Mouse (Mus musculus) kidney, adult 8-10 months (tissue): ENCODE results near the gene Esrra.

ENCODE experiments used
- DNase-seq, 2 experiments: peaks; one replicate each; pipeline ENCODE4 v3.0.0; 2022

The Esrra gene

GRCm38 (mm10) chr19:6940396-6941351 is 19.1 kb upstream of the Esrra start:
- no peak for DNase-seq

GRCm38 (mm10) chr19:6939106-6940002 is 17.7 kb upstream of the Esrra start:
- DNase-seq = no peak

DNA sequence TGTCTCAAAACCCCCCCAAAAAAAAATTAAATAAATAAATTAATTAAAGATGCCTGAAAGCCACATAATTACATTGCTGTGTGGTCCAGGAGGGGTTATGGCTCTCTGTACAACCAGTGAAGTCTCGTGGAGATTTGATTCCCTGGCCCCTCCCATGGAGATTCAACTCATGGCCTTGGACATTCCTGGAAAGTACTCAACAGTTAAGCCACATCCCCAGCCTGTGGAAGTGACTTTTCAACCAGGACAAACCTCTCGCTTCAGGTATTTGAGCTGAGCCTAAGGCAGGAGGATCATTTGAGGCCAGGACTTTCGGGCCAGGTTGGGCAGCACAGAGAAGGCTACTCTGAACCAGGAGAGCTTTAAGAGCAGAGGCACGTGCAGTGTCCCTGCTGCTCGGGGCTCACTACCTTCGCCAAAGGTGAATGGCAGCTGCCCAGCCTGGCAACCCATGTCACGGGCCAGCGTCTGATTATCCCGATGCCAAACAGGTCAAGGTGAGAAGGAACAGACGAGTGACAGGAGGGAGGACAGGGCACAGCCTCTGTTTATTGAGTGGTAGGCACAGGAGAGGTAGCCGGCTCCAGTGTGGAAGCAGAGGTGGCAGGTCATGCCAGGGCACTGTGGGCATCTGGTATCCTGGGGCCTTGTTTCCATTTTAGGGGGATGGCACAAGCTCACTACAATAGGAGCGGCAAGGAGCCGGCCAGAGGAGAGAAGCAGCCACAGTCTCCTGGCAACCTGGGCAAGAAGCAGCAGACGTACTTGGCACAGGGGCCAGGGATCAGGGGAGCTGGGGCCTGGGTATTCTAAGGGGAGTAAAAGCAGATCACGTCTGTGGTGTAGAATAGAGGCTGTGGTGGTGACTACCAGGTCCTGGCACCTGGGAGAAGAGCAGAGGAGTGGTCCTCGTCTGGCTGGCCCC is 16.2 kb upstream of the Esrra start:
- no peak for DNase-seq

GRCm38 (mm10) chr19:6936299-6936698 is 14.7 kb upstream of the Esrra start:
- DNase-seq = peak in 1 of 2 experiments; percentile 54

DNA sequence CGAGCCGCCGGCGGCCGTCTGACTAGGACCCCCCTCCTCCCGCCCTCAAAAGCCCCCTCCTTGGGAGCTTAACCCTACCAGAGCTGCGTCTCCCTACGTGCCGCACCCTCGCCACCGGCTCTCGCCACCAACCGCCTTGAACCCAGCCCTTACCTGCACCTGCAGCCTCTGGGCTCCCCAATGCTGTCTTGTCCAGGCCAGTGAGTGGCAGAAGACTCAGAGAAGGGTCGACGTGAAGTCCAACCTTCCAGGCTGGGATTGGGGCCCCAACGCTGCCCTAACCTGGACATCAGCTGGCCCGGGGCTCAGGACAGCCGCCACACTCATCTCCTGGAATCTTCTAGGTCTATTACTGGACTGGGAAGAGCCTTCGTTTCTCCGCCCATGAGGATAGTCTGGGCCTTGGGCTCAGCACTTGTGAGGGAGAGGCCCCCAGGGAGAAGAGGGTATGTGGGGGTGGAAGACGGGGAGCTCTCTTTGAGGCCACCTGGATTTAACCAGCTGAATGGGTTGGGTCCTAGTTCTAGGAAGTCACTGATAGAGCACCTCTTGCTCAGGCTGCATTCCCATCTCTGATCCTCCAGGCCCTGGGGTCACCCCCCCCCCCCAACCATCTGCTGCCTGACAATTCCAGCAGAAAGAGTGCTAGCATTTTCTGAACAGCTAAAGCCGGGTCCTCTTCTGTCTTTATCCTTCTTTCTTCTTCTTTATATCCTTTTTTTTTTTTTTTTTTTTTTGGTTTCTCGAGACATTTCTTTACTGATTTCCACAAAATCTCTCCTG is 12.8 kb upstream of the Esrra start, which contains the start of gene Kcnk4:
TSS of gene Kcnk4 (minus strand) at position 321 of the 783 bp plus-strand sequence.
- DNase-seq = no peak

GRCm38 (mm10) chr19:6933436-6934194 is 12.0 kb upstream of the Esrra start:
- DNase-seq = no peak

- no peak for DNase-seq
Observed at GRCm38 (mm10) chr19:6933102-6933435, 11.5 kb upstream of the Esrra start.

DNA sequence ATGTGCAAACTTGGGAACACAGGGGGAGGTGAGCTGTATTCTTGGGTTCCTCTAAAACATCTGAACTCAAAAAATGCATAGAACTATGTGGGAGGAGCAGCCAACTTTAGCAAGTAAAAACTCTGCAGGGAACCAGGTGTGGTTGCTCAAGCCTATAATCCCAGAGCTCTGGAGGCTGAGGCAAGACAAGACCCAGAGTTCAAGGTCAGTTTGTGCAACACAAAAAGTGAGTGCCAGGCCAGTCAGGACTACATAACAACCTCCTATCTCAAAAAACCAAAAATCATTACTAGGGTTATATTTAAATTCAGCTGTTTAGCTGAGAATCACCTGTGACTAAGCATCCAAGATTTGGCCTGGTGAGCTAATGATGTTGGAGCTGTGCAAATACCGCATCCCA is 10.4 kb upstream of the Esrra start:
- no peak for DNase-seq

DNA sequence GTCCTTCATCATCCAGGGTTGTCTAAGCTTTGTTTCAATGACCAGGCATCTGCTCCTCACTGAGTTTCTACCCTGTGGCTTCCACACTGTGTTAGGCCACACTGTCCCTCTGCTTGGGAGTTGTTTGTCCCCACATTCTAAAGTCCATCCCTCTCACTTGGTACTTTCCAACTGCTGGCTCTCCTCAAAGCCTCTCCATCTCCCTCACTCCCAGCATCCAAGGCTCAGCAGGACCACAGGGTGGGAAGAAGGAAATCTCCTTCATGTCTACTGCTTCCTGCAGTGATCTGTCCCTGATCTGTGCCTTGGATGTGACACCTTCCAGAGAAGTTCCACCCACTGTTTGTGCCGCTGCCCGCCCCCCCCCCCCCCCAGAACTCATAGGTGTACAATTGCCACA is 9.4 kb upstream of the Esrra start:
- DNase-seq = no peak

- DNase-seq = no peak
Observed at GRCm38 (mm10) chr19:6928080-6928479, 6.5 kb upstream of the Esrra start.

- DNase-seq = no peak
Observed at GRCm38 (mm10) chr19:6926559-6927255, 5.1 kb upstream of the Esrra start.

GRCm38 (mm10) chr19:6925611-6926329 is 4.2 kb upstream of the Esrra start:
- no peak for DNase-seq

DNA sequence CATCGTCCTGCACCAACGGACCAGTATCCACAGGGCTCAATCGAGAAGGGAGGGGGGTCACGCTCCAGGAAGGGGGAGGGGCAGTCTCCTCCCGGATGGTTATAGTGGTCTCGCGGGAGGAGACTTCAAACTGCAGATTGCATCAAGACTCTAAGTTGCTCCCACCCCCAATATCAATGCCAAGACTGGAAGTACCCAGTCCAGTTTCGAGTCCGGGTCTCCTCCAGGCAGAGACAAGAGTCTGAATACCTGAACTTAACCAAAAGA is 3.6 kb upstream of the Esrra start, which contains the start of gene Catsperz:
TSS of gene Catsperz (minus strand) at position 74 of the 267 bp plus-strand sequence.
- no peak for DNase-seq

GRCm38 (mm10) chr19:6924461-6925306 is 3.1 kb upstream of the Esrra start:
- peak; percentile 79 to 92 for DNase-seq

GRCm38 (mm10) chr19:6922901-6923735 is 1.5 kb upstream of the Esrra start:
- no peak for DNase-seq

- DNase-seq = peak; percentile 66 to 70
Observed at GRCm38 (mm10) chr19:6920741-6921636, 624 bp downstream of the Esrra start.
